In genomic region chr6:17105714-17106113, GRCm38 (mm10) we compare ENCODE assay signal across 8 mouse cellular contexts. TPM values are rescaled to one million over a fixed set of nuclear protein-coding genes. Genes with fewer than 3 reads are reported as not detected.
DNase-seq lines count a peak whose midpoint lies in the region; ATAC-seq and TF ChIP-seq lines count a peak whose summit lies in the region.

No protein-coding gene starts in this region.

- TF ChIP-seq CTCF in heart, postnatal 0 days (IDR thresholded peaks at IDR 0.05; ENCODE audit: low read depth) = peak; percentile 77

- H3K9ac ChIP-seq in kidney, embryonic 15.5 days = no peak overlapping the region
- H3K9ac ChIP-seq in heart, postnatal 0 days (replicated peaks; ENCODE audit: low read depth, low read length) = no peak overlapping the region

- H3K27ac ChIP-seq in kidney, embryonic 15.5 days = no peak overlapping the region
- no peak overlapping the region for H3K27ac ChIP-seq in heart, postnatal 0 days (ENCODE audit: low read depth)

- ATAC-seq in kidney, embryonic 15.5 days (replicated peaks; ENCODE audit: low FRiP score) = no peak
- ATAC-seq in heart, postnatal 0 days (ENCODE audit: insufficient read depth, low read depth) = no peak
- ATAC-seq in monocyte, adult 5-6 weeks (replicated peaks; ENCODE audit: insufficient number of reproducible peaks, low FRiP score, low TSS enrichment, poor library complexity, severe bottlenecking) = no peak

- no peaks in the 10 kb centered on the region for H3K4me1 ChIP-seq in kidney, embryonic 15.5 days
- H3K4me1 ChIP-seq in heart, postnatal 0 days (ENCODE audit: control insufficient read depth, insufficient read depth) = no peaks in the 10 kb centered on the region

- peak; percentile 30 to 54 for DNase-seq in kidney, adult 8-10 months
- peak; percentile 9 for DNase-seq in MN1 (ENCODE audit: low spot score)
- peak; percentile 52 for DNase-seq in cerebellum, adult 9-10 months
- DNase-seq in heart, postnatal 0 days (ENCODE audit: low spot score) = peak; percentile 74
- DNase-seq in left cerebral cortex, adult 18-20 months (ENCODE audit: low spot score in 2 of 2) = peak; percentile 62 to 66
- peak; percentile 52 for DNase-seq in naive thymus-derived CD4-positive, alpha-beta T cell, adult 2 months (ENCODE audit: low read depth)

- H3K27me3 ChIP-seq in kidney, embryonic 15.5 days = no peaks in the 10 kb centered on the region
- H3K27me3 ChIP-seq in heart, postnatal 0 days (ENCODE audit: control insufficient read depth, insufficient read depth, low read length) = no peaks in the 10 kb centered on the region

- TF ChIP-seq EP300 in heart, postnatal 0 days (IDR thresholded peaks at IDR 0.05; ENCODE audit: low read depth) = no peak

- H3K36me3 ChIP-seq in kidney, embryonic 15.5 days = peaks cover 38% of the 10 kb centered on the region
- H3K36me3 ChIP-seq in heart, postnatal 0 days (replicated peaks; ENCODE audit: control insufficient read depth, insufficient read depth, low read length) = no peaks in the 10 kb centered on the region

- H3K9me3 ChIP-seq in kidney, embryonic 15.5 days (replicated peaks) = no peaks in the 10 kb centered on the region
- H3K9me3 ChIP-seq in heart, postnatal 0 days (replicated peaks; ENCODE audit: control insufficient read depth, low read length) = no peaks in the 10 kb centered on the region

- H3K4me2 ChIP-seq in kidney, embryonic 15.5 days = no peak overlapping the region
- H3K4me2 ChIP-seq in heart, postnatal 0 days (ENCODE audit: low read depth, low read length) = no peak overlapping the region

- H3K4me3 ChIP-seq in kidney, embryonic 15.5 days (replicated peaks) = no peak overlapping the region
- H3K4me3 ChIP-seq in heart, postnatal 0 days (ENCODE audit: low read depth, low read length) = no peak overlapping the region

RNA-seq across cellular contexts. Expression of gene Tes, which starts 40.8 kb away (rescaled TPM):
- 70.5 and 72.6 TPM in 2 replicates for polyA plus RNA-seq in kidney, embryonic 15.5 days (2015; fragmentation: Nextera tagmentation; extraction: Ambion mirVana)
- 13.8 and 17.9 TPM in 2 replicates for total RNA-seq in heart, postnatal 0 days (2014; rRNA removed; ENCODE audit: low replicate concordance)
- polyA plus RNA-seq in heart, postnatal 0 days (2015; fragmentation: Nextera tagmentation; extraction: Ambion mirVana) = 5.5 and 6.0 TPM in 2 replicates
- 1 to 10 TPM; 3.8 to 4.3 TPM for total RNA-seq in left cerebral cortex, adult 18-20 months (2021)
- total RNA-seq in monocyte, adult 5-6 weeks (2017) = 90.4 to 132 TPM (median 91.2 TPM) in 3 replicates

Comparison
In these comparisons a context has a peak if more than half of its experiments do, and no peak if none do; other contexts are left out.
1. DNase-seq: peak in every context shown above with its lines; median percentile 74 in heart, postnatal 0 days; 64 in left cerebral cortex, adult 18-20 months; 52 in cerebellum, adult 9-10 months; 52 in naive thymus-derived CD4-positive, alpha-beta T cell, adult 2 months; 42 in kidney, adult 8-10 months; 9 in MN1.